Mouse (Mus musculus) spleen, postnatal 14 days (tissue): ENCODE data around the gene Btbd35f30.
"Not testable (repeated sequence)": the region's sequence is repeated elsewhere in the genome, so short reads cannot be mapped to it uniquely, and the experiment has no call there.

ENCODE experiments used
- DNase-seq, 2 experiments: peaks; one replicate each; pipeline ENCODE4 v3.0.0; 2021 to 2022; ENCODE audit warnings: low spot score in 2 of 2

Gene Btbd35f30

DNA sequence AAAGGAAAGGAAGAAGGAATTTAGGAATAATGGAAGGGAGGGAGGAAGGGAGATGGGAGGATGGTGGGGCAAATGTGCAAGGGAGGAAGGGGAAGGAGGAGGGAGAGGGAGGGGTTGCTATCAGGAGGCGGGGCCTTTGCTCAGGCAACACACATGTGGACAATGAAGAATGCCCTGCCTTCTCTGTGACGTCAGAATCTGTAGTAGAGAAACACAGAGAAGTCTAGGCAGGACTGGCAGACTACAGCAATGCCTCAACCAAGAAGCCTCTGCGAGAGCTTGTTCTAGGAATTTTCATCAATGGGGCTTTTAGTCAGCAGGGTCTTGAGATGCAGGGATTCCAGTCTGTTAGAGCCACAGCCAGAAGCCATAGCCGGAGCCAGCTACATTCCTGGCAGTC, at the start of gene Btbd35f30:
Gene Btbd35f30, plus strand, starts transcription at position 301 of the 400 bp plus-strand sequence.
- not testable (repeated sequence) for DNase-seq

DNA sequence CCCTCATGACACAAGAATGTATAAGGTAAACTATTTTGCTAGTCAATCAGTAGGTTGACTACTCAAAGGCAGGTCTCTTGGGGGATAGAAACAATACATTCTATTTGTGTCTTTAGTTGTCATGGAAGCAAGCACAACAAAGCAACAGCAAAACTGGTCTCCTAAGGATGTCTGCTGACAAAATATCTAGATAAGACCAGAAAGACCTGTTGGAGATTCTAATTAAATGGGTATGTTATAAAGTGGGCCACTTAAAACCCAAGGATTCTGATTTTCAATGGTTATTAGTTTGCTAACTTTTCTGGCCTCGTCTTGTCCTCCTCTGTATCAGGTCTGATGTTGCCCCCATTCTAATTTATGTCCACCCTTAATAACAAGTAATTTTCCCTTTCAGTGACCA, 47.0 kb downstream of the Btbd35f30 start, which contains the start of gene Gm21789:
Gene Gm21789, plus strand, starts transcription at position 301 of the 400 bp plus-strand sequence.
- DNase-seq = not testable (repeated sequence)
